Mouse (Mus musculus): Measurements from ENCODE around the gene Rbpj. TPM values are rescaled to one million over a fixed set of nuclear protein-coding genes. Genes with fewer than 3 reads are reported as not detected.

Gene Rbpj
- polyA plus RNA-seq, 1 experiment: 25.7 TPM

DNA sequence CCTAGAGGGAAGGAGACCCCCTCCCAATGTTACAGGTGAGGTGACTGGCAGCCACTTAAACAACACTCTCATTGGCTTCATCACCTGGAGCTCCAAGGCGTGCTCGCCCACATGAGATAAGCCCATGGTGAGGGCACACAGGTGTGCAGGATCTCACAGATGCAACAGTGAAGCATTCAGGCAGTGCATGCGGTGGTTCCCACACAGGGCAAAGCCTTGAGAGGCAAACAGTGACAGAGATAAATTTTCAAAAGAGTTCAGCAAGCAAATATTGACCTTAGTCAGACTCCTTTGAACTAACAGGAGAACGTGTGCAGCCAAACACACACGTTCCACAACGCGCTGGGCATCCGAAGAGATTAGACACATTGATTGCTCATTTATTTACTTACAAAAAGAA lies 210.7 kb downstream of the Rbpj start:
- no peaks in the 10 kb centered on the region for H3K4me1 ChIP-seq (replicated peaks; ENCODE audit: control insufficient read depth, insufficient read depth, low read length)
- TF ChIP-seq POLR2A (IDR thresholded peaks at IDR 0.05; ENCODE audit: control insufficient read depth, extremely low read depth, insufficient read depth, low read length, poor library complexity) (no peak), CTCF (IDR thresholded peaks at IDR 0.05; ENCODE audit: borderline replicate concordance, control insufficient read depth, extremely low read depth, insufficient read depth, low read length, poor library complexity) (no peak)
- H3K27me3 ChIP-seq (ENCODE audit: control insufficient read depth, insufficient read depth, low read length): no peaks in the 10 kb centered on the region
- DNase-seq: no peak
- H3K36me3 ChIP-seq (ENCODE audit: control insufficient read depth, insufficient read depth, low read length): no peaks in the 10 kb centered on the region
- H3K27ac ChIP-seq (ENCODE audit: control insufficient read depth, insufficient read depth, low read length): no peak overlapping the region
- WGBS: 94% methylated on average over 8 of the region's 8 CpGs
- H3K4me3 ChIP-seq (ENCODE audit: control insufficient read depth, insufficient read depth, low read length): no peak overlapping the region

DNA sequence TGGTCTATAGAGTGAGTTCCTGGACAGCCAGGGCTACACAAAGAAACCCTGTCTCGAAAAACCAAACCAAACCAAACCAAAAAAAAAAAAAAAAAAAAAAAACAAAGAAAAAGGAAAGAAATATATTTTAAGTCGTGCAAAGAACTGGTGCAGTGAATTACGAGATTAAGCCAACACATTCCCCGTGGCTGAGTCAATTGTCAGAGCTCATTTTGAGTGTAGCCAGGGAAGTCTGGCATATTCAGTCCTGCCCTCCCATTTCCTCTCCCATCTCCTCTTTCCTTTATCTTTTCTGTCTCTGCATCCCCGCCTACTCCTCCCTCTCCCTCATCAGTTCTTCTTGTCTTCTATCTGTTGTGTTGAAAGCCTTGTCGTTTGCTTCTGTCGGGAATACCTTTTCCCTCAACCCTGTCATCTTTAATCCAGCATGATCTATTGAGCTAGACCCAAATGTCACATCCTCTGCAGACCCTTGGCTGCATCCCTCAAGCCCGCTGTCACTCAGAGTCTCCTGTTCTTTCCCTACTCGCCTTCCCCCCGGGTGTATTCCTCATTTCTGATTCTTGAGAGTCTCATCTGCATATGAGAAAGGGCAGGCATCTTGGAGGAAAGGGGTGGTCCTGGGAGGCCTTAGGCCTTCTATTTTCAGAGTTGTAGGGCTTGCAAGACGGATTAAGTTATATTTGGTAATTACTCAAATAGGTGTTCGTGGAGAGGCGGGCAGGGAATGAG lies 212.2 kb downstream of the Rbpj start:
- H3K4me1 ChIP-seq (replicated peaks; ENCODE audit: control insufficient read depth, insufficient read depth, low read length): no peaks in the 10 kb centered on the region
- H3K27ac ChIP-seq (ENCODE audit: control insufficient read depth, insufficient read depth, low read length): no peak overlapping the region
- H3K4me3 ChIP-seq (ENCODE audit: control insufficient read depth, insufficient read depth, low read length): no peak overlapping the region
- H3K27me3 ChIP-seq (ENCODE audit: control insufficient read depth, insufficient read depth, low read length): no peaks in the 10 kb centered on the region
- no peak for DNase-seq
- 62% methylated on average over 13 of the region's 13 CpGs for WGBS
- no peaks in the 10 kb centered on the region for H3K36me3 ChIP-seq (ENCODE audit: control insufficient read depth, insufficient read depth, low read length)
- no peak for TF ChIP-seq POLR2A (IDR thresholded peaks at IDR 0.05; ENCODE audit: control insufficient read depth, extremely low read depth, insufficient read depth, low read length, poor library complexity)
- TF ChIP-seq CTCF (IDR thresholded peaks at IDR 0.05; ENCODE audit: borderline replicate concordance, control insufficient read depth, extremely low read depth, insufficient read depth, low read length, poor library complexity): no peak

GRCm38 (mm10) chr5:53679651-53680050 lies 213.7 kb downstream of the Rbpj start:
- Histone ChIP-seq H3K4me1 (replicated peaks; ENCODE audit: control insufficient read depth, insufficient read depth, low read length) (no peaks in the 10 kb centered on the region), H3K27me3 (ENCODE audit: control insufficient read depth, insufficient read depth, low read length) (no peaks in the 10 kb centered on the region), H3K4me3 (ENCODE audit: control insufficient read depth, insufficient read depth, low read length) (no peak overlapping the region), H3K27ac (ENCODE audit: control insufficient read depth, insufficient read depth, low read length) (no peak overlapping the region), H3K36me3 (ENCODE audit: control insufficient read depth, insufficient read depth, low read length) (no peaks in the 10 kb centered on the region)
- TF ChIP-seq CTCF (IDR thresholded peaks at IDR 0.05; ENCODE audit: borderline replicate concordance, control insufficient read depth, extremely low read depth, insufficient read depth, low read length, poor library complexity) (no peak), POLR2A (IDR thresholded peaks at IDR 0.05; ENCODE audit: control insufficient read depth, extremely low read depth, insufficient read depth, low read length, poor library complexity) (no peak)
- no peak for DNase-seq
- WGBS: 75% methylated on average over 6 of the region's 6 CpGs

DNA sequence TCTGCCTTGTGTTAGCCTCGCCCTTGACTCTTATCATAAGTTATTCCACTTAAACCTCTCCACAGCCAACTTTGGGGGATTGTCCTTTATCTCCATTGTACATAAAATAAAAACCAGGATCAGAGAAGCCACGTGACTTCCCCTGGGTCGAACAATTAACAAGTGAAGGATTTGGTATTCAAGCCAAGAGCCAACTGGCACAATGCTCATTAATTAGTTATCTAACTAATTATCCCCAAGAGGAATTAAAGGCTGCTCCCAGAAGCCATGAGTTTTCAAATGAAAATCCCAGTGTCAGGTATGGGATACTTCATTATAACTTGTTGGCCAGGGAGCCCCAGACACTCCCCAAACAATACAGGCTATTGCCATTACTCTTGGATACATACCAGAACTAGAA lies 218.0 kb downstream of the Rbpj start:
- WGBS: 95% methylated on average over 3 of the region's 3 CpGs

GRCm38 (mm10) chr5:53684417-53684816 lies 218.5 kb downstream of the Rbpj start:
- H3K4me1 ChIP-seq (replicated peaks; ENCODE audit: control insufficient read depth, insufficient read depth, low read length): no peaks in the 10 kb centered on the region
- no peak for DNase-seq
- no peak overlapping the region for H3K4me3 ChIP-seq (ENCODE audit: control insufficient read depth, insufficient read depth, low read length)
- 95% methylated on average over 1 of the region's 1 CpGs for WGBS
- no peaks in the 10 kb centered on the region for H3K27me3 ChIP-seq (ENCODE audit: control insufficient read depth, insufficient read depth, low read length)
- no peak overlapping the region for H3K27ac ChIP-seq (ENCODE audit: control insufficient read depth, insufficient read depth, low read length)
- TF ChIP-seq POLR2A (IDR thresholded peaks at IDR 0.05; ENCODE audit: control insufficient read depth, extremely low read depth, insufficient read depth, low read length, poor library complexity) (no peak), CTCF (IDR thresholded peaks at IDR 0.05; ENCODE audit: borderline replicate concordance, control insufficient read depth, extremely low read depth, insufficient read depth, low read length, poor library complexity) (no peak)
- no peaks in the 10 kb centered on the region for H3K36me3 ChIP-seq (ENCODE audit: control insufficient read depth, insufficient read depth, low read length)

More for the DNA sequence above, 218.0 kb downstream of the Rbpj start:
- H3K36me3 ChIP-seq (ENCODE audit: control insufficient read depth, insufficient read depth, low read length): no peaks in the 10 kb centered on the region
- H3K27ac ChIP-seq (ENCODE audit: control insufficient read depth, insufficient read depth, low read length): no peak overlapping the region
- no peak for DNase-seq
- TF ChIP-seq POLR2A (IDR thresholded peaks at IDR 0.05; ENCODE audit: control insufficient read depth, extremely low read depth, insufficient read depth, low read length, poor library complexity): no peak
- TF ChIP-seq CTCF (IDR thresholded peaks at IDR 0.05; ENCODE audit: borderline replicate concordance, control insufficient read depth, extremely low read depth, insufficient read depth, low read length, poor library complexity): no peak
- no peak overlapping the region for H3K4me3 ChIP-seq (ENCODE audit: control insufficient read depth, insufficient read depth, low read length)
- no peaks in the 10 kb centered on the region for H3K27me3 ChIP-seq (ENCODE audit: control insufficient read depth, insufficient read depth, low read length)
- H3K4me1 ChIP-seq (replicated peaks; ENCODE audit: control insufficient read depth, insufficient read depth, low read length): no peaks in the 10 kb centered on the region

GRCm38 (mm10) chr5:53685623-53686022 lies 219.7 kb downstream of the Rbpj start:
- Histone ChIP-seq H3K27ac (ENCODE audit: control insufficient read depth, insufficient read depth, low read length) (no peak overlapping the region), H3K36me3 (ENCODE audit: control insufficient read depth, insufficient read depth, low read length) (no peaks in the 10 kb centered on the region), H3K4me1 (replicated peaks; ENCODE audit: control insufficient read depth, insufficient read depth, low read length) (no peaks in the 10 kb centered on the region), H3K27me3 (ENCODE audit: control insufficient read depth, insufficient read depth, low read length) (no peaks in the 10 kb centered on the region), H3K4me3 (ENCODE audit: control insufficient read depth, insufficient read depth, low read length) (no peak overlapping the region)
- 57% methylated on average over 4 of the region's 4 CpGs for WGBS
- TF ChIP-seq POLR2A (IDR thresholded peaks at IDR 0.05; ENCODE audit: control insufficient read depth, extremely low read depth, insufficient read depth, low read length, poor library complexity): no peak
- TF ChIP-seq CTCF (IDR thresholded peaks at IDR 0.05; ENCODE audit: borderline replicate concordance, control insufficient read depth, extremely low read depth, insufficient read depth, low read length, poor library complexity): no peak
- DNase-seq: no peak
